Mouse (Mus musculus): ENCODE data around the gene Zfp710.

The Zfp710 gene

DNA sequence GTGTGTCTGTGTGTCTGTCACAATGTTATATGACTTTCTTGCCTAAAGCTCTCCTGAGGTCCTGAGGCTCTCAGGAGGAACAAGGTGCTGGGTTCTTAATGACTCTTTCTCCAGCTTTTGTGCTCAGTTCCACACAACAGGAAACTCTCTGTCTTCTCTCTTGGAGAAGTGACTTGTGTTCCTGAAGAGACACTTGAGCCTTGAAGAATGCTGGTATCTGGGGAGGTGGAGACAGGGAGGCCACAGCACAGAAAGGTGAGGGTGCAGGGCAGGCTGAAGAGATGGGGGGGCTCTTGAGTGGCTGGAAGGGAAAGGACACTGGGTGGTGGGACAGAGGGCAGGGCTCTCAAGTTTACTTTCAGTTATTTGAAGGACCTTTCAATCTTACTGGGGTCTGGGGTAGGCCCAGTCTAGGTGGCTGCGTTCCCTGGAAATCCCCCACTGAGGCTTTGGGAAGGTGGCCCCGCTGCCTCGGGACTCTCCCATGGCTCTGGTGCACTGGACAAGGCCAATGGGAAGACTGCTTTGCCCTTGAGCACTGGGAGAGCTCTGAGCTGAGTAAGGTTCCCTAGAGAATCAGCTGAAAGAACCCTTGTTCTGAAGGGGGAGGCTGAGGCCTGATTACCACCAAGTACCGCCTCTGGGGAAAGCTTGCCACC, 33.9 kb downstream of the Zfp710 start:
- DNase-seq, result no peak

DNA sequence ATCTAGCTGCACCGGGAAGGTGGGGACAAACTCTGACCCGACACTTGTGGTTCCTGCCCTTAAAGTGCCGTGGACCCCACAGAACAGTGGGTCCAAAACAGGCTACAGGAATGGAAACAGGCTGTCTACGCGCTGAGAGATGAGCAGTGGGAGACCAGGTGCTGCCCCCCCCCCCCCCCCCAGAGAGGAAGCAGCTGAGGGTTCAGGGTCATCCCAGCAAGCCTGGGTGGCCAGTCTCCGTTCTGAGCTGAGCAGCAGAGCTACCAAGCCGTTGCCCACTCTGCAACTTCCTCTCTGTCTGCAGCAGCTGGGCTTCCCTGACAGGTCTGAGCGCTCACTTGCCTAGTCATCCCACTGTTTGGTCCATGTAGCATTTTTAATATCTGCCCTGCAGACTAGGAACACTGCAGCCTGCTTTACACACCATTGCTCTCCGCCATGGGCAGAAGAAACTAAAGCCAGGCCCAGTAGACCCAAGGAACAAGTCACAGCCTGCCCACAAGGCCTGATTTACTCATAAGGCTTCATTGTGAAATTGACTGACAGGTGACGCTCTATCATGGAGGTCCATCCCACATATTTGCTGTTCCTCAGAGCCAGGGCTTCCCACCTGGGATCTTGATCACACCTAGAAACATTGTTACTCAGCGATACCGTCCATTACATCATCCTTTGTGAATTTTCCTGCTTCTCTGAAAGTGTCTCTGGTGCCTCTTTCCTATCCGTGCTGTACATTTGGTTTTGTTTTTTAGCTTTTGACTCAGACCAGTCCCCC, 34.6 kb downstream of the Zfp710 start:
- no peak for DNase-seq

DNA sequence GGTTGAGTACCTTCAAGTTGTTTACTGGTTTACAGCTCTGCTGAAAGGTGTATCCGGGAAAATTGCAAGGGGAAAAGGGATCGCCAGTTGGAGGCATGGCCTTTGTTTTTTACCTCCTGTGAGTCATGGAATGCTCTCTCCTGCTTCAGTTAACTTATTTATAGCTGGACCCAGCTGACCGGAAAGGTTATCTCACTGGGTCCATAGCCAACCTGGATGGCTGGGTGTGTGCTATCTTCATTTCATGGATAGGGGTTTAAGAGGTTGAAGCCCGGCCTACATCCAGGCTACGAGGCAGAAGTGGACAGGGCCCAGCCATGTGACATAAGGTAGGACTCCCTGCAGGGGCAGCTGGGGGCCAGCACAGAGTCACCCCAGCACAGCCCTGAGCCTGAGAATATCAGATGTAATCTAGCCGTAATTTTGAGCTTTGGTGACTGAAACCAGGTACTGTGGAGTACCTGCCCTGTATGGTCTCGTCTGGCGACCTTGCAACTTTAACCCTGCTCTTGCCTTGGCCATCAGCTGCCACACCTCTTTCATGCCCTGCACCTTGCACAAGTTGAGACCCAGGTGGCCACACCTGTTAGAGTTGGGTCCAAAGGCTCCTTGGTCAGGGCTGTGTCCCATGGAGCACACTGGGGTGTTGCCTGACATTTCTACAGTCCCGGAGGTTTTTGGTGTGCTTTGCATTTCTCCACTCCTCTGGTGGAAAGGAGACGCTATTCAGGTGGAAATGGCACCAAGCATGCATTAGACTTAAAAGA, 35.6 kb downstream of the Zfp710 start:
- no peak for DNase-seq

DNA sequence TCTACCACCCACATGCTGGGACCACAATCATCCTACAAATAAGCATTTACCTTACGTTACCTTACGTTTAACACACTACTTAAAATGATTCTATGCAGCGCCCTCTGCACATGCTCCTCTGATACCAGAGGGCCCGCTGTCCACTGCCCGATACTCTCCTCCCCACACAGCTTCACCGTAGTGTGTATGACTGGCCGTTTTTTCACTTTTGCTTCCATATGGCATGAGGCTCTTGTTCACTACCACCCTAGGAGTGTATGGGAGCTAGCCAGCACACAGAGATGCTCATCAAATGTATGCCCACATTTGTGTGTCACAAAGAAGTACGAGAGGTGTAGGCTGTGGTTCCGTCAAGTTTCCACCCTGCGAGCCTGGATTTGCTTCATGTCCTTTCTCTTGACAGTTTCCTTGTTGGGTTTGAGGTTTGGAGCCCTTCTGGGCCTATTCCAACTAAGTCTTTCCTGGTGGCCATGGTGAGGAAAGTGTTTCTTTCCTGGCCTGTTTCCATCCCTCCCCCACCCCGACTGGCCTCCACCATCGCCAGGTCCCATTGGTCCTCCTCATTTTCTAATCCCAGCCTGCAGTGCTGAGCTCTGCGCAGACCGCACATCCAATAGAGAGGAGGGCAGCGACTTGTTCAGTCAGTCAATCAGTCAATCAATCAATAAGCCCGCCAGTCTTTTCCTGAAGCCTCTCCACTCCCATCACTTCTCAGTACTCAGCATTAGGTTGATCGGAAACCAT, 37.6 kb downstream of the Zfp710 start:
- peak; percentile 79 to 81 for DNase-seq

DNA sequence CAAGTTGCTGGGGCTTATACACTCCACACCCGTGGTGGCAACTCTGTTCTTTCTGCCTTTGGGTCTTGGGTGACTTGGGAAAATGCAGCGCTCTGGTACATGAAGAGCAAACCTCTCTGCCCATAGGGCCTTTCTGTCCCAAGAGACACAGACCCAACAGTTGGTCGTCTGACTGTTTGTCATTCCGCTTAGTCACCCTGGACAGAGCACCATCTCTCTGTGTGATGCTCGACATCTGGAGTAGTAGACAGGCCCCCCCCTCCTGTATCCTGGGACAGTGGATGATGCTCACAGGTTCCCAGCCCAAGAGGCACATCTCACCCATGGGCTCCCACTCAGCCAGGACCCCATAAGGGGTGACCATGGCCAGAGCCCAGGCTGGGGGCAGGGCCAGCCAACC, 38.6 kb downstream of the Zfp710 start:
- DNase-seq, result no peak

DNA sequence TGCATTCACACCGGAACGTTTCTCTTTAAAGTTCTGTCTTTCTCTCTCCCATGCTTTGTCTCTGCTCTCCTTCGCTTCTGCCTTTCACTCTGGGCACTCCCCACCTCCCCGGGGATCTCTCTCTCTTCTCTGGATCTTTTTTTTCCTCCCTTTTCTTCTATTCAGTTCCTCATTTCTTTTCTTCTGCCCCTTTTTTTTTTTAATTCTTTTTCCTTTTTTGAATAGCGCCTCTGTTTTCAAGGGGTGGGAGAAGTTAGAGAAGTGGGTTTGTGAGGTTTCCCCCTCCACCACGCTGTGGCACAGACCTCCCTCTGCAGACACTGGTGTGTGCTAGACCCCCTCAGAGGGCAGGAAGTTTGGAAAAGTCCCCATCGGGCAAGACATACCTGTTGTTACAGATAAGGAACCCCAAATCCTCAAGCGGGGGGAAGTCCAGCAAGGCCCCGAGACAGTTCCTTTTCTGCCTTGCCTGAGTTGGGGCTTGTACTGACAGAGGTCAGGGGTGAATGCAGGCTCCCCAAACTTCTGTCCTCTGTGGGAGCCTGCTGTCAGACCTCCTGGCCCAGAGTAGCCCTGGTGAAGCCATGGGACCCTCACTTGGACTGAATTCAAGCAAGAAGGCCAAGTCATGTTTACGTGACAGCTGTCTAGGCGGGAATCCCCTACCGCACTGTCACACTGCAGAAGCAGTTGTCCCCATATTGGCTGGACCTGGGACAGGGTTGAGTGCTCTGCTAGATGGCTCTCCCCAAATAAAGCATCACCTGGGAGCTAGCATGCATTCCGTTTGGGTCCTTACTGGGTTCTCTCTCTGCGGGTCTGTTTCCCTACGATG, 39.5 kb downstream of the Zfp710 start:
- no peak for DNase-seq

DNA sequence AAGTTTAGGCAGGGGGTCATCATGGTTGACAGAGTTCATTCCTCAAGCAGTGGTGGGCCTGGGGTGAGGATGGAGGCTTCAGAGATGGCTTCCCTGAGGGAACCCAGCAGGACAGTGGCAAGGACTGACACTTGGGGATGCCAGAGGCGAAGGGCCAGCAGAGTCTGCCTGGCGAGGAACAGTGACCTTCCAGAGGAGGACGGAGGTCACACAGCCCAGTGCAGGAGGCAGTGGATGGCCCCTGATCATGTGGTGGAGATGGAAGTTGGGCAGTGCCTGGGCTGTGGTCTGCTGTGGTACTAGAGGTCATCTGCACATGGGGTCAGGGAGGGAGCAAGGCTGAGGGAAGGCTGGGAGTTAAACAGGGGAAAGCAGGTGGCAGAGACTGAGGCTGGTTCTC, 40.6 kb downstream of the Zfp710 start:
- no peak for DNase-seq

DNA sequence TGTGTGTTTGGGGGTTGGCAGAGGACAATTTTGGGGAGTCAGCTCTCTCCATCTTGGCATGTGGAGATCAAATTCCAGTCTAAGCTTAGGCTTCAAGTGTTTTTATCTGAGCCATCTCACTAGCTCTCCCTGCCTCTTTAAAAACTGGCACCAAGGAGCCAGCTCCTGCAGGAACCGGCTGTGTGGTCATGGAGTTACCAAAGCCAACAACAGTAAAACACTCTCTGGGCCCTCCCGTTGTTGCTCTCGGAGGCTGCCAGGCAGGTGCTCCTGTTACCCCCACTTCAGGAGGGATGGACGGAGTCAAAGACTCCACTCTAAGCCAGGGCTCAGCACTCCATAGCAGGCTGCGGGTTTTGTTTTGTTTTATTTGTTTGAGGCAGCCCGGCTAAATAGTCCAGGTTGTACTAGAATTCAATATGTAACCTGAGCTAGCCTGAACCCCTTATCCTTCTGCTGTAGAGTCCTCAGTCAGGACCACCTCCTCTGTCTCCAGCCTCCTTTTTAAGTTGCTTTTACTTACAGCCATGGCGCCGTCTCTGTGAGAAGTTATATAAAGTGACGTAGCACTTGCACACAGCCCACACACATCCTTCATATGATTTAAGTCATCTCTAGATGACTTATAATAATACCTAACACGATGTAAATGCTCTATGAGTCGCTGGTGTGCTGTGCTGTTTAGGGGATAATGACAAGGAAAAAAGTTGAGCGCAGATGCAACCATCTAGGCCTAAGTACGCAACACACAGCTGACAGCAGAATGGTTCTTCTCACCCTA, 42.3 kb downstream of the Zfp710 start:
- no peak for DNase-seq

DNA sequence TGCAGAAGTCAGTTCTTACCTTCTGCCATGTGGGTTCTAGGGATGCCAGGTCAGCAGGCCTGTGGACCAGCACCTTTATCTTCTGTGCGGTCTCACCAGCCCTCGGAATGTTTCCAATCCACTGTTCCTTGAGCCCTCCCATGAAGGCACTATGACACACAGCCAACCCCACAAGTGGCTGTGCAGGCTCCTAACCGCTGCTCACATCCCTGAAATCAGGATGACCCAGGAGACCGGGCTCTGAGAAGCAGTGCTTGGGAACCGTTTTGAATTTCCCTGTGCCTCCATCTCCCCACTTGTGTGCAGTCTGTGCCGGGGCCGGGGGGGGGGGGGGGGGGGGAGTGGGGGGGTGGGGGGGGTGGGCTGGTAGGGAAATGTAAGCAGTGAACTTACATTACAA, 43.7 kb downstream of the Zfp710 start:
- DNase-seq, result no peak

DNA sequence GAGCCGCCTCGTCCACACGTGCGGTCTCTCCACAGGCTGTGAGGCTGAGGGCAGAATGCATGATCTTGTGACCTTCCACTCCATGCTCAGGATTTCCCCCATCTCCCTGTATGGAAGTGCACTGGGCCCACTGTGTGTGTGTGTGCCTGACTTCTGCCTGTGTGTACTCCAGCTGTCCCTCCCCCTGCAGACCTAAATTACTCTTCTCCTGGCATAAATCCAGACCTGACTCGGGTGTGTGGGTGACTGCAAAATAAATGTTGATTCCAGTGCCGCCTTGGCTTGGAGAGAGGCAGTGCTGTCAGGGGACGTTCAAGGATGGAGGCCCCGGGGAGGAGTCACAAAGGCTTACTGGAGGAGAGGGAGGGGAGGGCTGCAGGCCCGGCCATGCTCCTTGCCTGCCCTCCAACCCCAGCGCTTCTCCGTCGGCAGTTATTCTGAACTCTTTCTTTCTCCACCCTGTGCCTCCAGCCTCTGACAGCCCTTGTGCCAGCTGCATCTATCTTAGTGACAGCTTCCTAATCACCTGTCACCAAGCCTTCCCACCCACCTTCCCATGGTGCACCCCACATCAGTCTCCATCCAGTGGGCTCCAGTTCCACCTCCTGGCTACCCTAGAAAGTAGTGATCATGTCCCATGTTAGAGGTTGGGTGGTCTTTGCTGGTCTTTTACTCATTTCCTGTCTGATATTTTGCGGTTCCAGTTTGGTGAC, 45.2 kb downstream of the Zfp710 start:
- DNase-seq, result no peak

DNA sequence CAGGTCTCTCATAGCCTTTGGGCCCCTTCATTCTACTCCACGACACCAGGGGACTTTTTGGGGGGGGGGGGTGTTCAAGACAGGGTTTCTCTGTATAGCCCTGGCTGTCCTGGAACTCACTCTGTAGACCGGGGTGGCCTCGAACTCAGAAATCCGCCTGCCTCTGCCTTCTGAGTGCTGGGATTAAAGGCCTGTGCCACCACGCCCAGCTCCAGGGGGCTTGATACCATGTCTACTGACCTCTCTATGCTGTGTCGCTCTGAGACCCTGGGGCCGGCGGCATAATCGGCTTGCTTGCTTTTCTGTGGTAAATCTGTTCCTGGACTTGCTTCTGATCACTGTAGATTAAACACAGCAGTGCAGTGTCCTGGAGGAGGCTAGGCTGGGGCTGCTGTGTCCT, 46.6 kb downstream of the Zfp710 start:
- DNase-seq, result no peak

DNA sequence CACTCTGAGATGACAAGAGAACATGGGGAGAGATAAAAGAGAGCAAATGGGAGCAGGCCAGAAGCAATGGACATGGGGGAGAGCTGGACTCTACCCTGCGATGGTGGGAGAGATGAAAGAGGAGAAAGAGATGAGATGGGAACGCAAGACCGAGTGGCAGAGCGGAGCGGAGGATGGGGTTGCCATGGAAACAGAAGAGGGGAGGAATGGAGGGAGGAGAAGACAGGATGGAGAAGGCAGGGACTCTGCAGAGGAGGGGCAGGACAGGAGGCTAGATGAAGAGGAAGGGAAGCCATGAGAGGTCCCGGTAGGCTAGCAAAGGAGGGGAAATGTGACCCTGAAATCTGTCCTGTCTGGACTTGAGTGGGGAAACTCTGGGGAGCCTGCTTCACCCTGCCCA, 47.7 kb downstream of the Zfp710 start:
- no peak for DNase-seq

DNA sequence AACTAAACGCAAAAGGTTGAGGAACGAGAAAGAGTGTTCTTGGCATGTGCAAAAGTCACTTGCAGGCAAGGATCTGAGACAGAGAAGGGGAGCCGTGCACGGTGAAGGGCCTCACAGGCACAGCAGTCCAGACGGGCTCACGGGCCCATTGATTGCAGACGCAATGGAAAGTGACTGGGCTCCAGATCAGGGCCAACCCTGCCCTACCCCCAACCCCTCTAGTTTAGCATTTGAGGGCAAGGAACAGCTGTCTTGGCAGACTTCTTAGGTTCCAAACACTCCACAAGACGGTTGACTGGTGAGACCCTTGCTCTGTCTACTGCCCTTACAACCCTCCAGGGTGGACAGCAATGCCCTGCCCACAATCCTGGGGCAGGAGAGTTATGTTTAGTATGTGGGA, 48.9 kb downstream of the Zfp710 start:
- no peak for DNase-seq

DNA sequence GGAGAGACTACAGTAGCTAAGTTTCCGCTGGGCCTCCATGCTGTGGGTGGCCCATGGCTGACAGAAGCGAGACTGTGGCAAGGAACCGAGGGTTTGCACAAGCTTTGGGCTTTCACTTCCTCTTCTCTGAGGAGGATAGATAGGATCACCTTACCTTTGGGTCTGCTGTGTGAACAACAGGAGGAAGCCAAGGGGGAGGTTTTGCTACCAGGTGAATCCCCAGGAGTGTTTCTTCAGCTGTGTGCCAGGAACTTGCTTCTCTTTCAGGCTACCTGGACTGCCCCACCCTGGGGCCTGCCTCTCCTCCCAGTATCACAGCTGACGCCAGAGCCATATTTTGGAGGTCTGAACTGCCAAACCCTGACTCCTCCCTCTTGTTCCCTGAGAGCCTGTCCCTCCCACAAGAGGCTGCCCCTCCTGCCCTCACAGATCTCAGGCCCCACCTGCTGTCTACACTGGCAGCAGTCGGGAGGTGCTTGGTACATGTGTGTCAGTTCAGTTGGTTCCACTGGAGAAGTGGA, 50.4 kb downstream of the Zfp710 start:
- no peak for DNase-seq

DNA sequence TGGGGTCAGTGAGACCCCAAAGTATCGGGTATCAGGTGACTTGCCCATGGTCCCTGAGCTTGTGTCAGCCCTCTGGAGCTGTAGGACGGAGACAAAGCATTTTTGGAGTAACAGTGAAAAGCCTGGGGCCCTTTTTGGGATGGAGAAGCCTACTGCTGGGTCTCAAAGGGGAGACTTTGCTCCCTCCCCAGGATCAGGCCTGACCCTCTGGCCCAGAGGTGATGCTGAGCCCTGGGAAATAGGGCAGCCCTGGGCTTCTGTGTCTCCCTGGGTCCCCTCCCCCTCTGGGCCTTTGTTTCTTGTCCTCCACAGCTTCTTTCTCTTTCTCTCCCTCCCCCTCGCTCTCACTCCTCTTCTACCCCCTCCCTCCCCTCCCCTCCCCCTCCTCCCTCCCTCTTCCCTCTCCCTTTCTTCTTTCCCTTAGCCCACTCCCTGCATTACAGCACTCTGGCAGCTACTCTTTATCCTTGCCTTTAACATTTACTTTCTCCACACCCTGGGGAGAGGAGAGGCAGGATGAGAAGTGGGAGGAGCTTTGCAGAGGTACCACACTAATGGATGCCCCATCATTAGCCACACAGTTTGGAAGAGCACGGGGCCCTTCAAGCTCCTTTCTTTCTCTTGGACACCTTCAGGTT, 51.5 kb downstream of the Zfp710 start:
- no peak for DNase-seq

DNA sequence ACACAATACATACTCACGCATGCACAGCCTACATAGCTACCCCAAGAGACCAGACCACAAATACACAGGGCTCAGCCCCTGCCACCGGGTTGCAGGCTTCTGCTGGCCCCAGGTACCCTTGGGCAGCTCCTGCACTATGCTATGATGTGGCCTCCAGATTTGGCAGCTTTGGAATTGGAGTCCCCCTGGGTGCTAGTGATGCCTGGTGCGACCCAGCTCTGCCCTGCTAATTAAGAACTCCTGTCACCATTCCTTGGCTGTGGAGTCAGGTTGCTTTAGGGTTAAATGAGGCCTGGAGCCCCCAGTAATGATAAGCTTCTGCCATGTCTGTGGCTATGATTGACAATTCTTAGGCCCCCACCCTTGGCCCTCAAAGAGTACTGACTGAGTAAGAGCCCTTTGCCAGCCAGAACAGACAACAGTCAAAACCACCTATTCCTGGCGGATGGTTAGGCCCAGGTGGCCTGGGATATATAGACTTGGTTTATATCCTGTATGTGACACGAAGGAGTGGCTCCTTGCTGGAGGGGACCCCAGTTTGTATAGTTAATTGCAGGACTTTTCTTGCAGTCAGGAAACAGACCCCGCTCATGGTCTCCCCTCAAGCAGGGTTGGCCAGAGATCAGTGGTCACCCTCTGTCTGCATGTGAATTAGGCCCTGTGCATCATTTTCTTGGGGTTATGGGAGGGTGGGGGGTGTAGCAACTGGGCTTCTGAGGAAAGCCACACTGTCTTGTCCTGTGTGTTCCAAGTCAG, 52.5 kb downstream of the Zfp710 start:
- no peak for DNase-seq

DNA sequence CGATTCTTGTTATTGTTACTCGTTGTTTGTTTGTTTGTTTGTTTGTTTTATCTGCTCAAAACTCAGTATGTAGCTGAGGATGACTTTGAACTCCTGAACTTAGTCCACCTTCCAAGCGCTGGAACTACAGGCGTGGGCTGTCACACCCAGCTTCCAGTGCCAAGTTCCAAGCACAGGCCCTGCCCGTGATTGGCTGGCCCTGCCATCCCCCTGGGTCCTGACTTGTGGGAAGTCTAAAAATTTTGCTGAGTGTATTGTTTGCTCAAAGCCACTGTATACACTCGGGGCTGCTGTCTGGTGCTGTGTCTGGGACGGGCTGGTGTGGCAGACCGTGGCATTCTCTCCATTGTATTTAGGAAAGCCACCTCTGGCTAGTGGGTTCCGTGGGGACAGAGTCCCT, 53.2 kb downstream of the Zfp710 start:
- no peak for DNase-seq

DNA sequence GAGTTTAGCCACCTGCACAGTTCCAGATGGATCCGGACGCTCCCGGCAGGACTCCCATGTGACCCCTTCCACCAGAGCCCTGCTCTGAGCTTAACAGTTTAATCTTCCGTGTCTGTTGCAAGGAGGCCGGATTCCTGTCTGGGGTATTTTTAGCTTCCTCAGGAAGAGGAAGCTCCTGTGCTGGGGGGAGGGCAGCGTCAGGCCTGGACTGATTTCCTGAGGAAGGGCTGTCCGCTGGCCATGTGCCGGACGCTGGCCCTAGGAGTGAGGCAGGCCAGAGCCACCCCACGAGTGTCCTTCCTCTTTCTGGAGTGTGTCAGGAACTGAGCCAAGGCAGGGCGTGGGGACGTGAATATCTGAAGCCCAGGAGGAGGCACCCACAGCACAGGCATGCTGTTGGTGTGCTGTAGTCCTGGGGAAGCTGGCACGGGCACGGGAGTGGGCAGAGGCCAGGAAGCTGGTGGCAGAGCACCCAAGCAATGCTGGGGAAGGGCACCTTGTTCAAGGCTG, 54.2 kb downstream of the Zfp710 start:
- peak; percentile 95 to 98 for DNase-seq

Measured in cerebellum, postnatal 14 days (tissue).